Mouse (Mus musculus): ENCODE data around the gene Znhit3. TPM values are rescaled to one million over a fixed set of nuclear protein-coding genes. Genes with fewer than 3 reads are reported as not detected.

Gene Znhit3
- polyA plus RNA-seq (2015; fragmentation: Nextera tagmentation; extraction: Ambion mirVana) = 34.4 and 34.6 TPM in 2 replicates

GRCm38 (mm10) chr11:84916053-84916702 lies at the start of gene Znhit3:
TSS of gene Znhit3 (minus strand) at chr11:84916366.

DNA sequence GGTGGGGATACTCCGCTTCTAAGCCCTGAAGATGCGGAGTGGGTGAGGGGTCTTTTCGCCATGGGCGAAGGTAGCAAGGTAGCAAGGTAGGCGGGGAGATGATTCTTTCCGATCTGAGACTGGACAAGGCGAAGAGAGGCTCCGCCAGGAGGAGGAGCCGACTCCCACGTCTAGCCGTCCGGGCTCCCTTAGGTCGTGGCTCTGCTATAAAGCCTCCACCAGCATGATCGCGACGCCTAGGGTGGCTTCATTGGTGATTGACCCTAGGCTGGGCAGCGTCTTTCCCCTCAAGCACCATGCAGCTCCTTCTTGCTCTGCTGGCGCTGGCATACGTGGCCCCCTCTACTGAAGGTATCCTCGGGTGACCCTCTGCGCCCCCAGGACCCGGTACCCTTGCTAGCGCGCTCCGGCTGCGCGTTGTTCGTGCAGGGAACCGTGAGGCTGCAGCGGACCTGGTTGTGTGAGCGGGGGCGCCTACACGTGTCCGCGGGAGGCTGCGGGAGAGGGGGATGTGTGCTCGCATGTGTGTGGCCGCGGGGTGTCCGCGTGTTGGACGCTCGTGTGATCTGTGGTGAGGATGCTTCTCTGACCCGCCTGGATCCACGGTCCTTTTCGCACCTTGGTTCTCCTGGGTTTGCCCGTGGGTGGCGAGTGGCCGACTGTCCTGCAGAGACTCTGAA lies 41.6 kb upstream of the Znhit3 start, which contains the start of gene Car4:
Gene Car4 (plus strand): TSS at position 196 of the 680 bp plus-strand sequence.

DNA sequence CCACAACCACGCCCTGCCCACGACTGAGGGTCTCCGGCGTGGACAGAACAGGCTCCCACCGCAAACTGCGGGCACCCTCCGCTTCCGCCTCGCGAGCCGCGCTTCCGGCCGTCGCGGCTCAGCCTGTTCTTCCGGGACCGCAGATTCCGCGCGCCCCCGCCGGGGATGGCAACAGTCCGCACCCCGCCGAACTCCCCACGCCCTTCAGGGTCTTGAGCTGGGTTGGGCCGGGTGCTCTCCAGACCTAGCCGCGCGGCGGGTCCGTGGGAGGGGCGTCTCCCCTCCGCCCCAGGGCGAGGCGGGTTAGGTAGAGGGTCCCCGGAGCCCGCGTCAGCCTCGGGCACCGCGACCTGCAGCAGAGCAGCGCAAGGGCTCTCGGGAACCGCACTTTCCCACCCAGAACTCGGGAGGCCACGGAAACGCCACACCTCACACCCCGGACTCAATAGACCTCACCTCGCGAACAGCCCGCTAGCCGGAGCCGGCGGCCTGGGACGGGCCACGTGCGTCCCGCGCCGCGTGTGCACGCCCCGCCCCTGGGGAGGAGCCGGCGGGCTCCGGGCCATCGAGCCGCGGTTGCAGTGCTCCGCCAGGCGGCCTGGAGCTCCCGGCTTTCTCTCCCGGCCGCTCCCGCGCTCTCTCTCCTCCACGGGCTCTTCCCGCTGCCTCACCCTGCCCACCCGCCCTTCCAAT lies 36.2 kb downstream of the Znhit3 start, which contains the start of the genes Myo19 and Pigw:
Gene Myo19 (plus strand): TSS at position 377 of the 693 bp plus-strand sequence.
Gene Pigw (minus strand): TSS at position 514 of the 693 bp plus-strand sequence.

GRCm38 (mm10) chr11:84870337-84871043 lies 45.7 kb downstream of the Znhit3 start, which contains the start of gene Ggnbp2:
TSS of gene Ggnbp2 (minus strand) at chr11:84870817.

Small RNA genes lying within 50 kb of the gene (microRNA-seq; reads per million reads assigned to microRNA genes)
- gene Gm23564 = 0 reads per million in 2 experiments

Other genes starting within 250 kb of the Znhit3 start
- 6.3 and 6.5 TPM in 2 replicates for gene Mrm1, start 96.9 kb downstream of the Znhit3 start, polyA plus RNA-seq (2015; fragmentation: Nextera tagmentation; extraction: Ambion mirVana)
- 17.7 and 18.1 TPM in 2 replicates for gene Dhrs11, start 87.4 kb downstream of the Znhit3 start, polyA plus RNA-seq (2015; fragmentation: Nextera tagmentation; extraction: Ambion mirVana)
- 34.6 and 43.9 TPM in 2 replicates for gene Ggnbp2, start 45.5 kb downstream of the Znhit3 start, polyA plus RNA-seq (2015; fragmentation: Nextera tagmentation; extraction: Ambion mirVana)
- 1.6 and 2.4 TPM in 2 replicates for gene Myo19, start 36.2 kb downstream of the Znhit3 start, polyA plus RNA-seq (2015; fragmentation: Nextera tagmentation; extraction: Ambion mirVana)
- gene Pigw, start 36.1 kb downstream of the Znhit3 start, polyA plus RNA-seq (2015; fragmentation: Nextera tagmentation; extraction: Ambion mirVana) = 1.6 and 1.7 TPM in 2 replicates
- gene Car4, start 41.4 kb upstream of the Znhit3 start, polyA plus RNA-seq (2015; fragmentation: Nextera tagmentation; extraction: Ambion mirVana) = 6.5 and 18.0 TPM in 2 replicates
- gene Usp32, start 223.8 kb upstream of the Znhit3 start, polyA plus RNA-seq (2015; fragmentation: Nextera tagmentation; extraction: Ambion mirVana) = 1.9 and 2.2 TPM in 2 replicates